Mouse (Mus musculus) limb, embryonic 12.5 days (tissue): ENCODE data around the gene Olfr877. TPM values are rescaled to one million over a fixed set of nuclear protein-coding genes. Genes with fewer than 3 reads are reported as not detected.

Experiments
- ATAC-seq: fragments of 200-750 bp; cut with Nextera tagmentation; 2 replicates; pipeline ENCODE4 v1.8.0; 2017; ENCODE audit warnings: low read depth, moderate TSS enrichment; ENCODE audit not compliant: insufficient number of reproducible peaks, insufficient read depth, low FRiP score, low TSS enrichment
- H3K27ac ChIP-seq: fragments of 300-500 bp; sonication (generic); 2 replicates; pipeline ENCODE4 v1.5.1; 2016; ENCODE audit warnings: mild to moderate bottlenecking, moderate library complexity
- H3K27me3 ChIP-seq: fragments of 300-500 bp; sonication (generic); 2 replicates; pipeline ENCODE4 v1.6.1; 2016; ENCODE audit warnings: mild to moderate bottlenecking, moderate library complexity
- H3K36me3 ChIP-seq: fragments of 300-500 bp; sonication (generic); 2 replicates; pipeline ENCODE4 v1.6.1; 2016; ENCODE audit warnings: mild to moderate bottlenecking, moderate library complexity
- H3K4me1 ChIP-seq: fragments of 300-500 bp; sonication (generic); replicated peaks from 2 replicates; pipeline ENCODE4 v1.6.1; 2016
- H3K4me2 ChIP-seq: fragments of 300-500 bp; sonication (generic); 2 replicates; pipeline ENCODE4 v1.6.1; 2016; ENCODE audit warnings: mild to moderate bottlenecking, moderate library complexity
- H3K4me3 ChIP-seq: fragments of 300-500 bp; sonication (generic); replicated peaks from 2 replicates; pipeline ENCODE4 v1.5.1; 2016; ENCODE audit warnings: mild to moderate bottlenecking
- H3K9ac ChIP-seq: fragments of 300-500 bp; sonication (generic); replicated peaks from 2 replicates; pipeline ENCODE4 v1.6.1; 2016; ENCODE audit warnings: mild to moderate bottlenecking, moderate library complexity
- H3K9me3 ChIP-seq: fragments of 300-500 bp; sonication (generic); 2 replicates; pipeline ENCODE4 v1.6.1; 2016; ENCODE audit warnings: mild to moderate bottlenecking, moderate library complexity
- WGBS: fragments of 180-500 bp; shearing (Covaris S2); methylation state at CpG from one replicate; pipeline ENCODE4 v1.1.7; 2016; 5-methylcytosine and 5-hydroxymethylcytosine counted together
- polyA plus RNA-seq: library from polyadenylated mRNA; unstranded; fragments of >200 nt; fragmentation: Nextera tagmentation; extraction: Ambion mirVana; gene quantifications from 2 replicates; pipeline ENCODE4 v1.2.1, GENCODE M21; 2016

Gene Olfr877
- polyA plus RNA-seq, result not detected in 2 replicates

DNA sequence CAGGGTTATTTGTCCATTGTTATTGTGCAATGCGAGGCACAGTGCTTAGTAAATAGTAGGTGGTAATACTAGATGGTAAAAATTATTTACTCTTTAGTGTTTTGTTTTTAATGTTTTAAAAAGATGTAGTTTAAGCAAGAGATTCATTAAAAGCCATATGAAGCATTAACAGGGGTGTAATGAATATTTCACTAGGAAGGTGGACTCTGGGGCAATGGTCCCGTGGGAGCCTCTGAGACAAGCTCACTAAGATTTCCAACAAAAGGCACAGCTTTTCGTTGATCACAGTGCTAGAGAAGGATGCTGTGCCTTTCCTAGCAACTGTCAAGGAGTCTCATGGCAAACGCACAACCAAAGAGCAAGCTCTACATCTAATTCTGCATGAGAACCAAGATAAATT, at the start of gene Olfr877:
TSS of gene Olfr877 (plus strand) at position 301 of the 400 bp plus-strand sequence.
- Histone ChIP-seq H3K27me3 (no peaks in the 10 kb centered on the region), H3K4me1 (no peaks in the 10 kb centered on the region), H3K9me3 (no peaks in the 10 kb centered on the region), H3K27ac (no peak within 1 kb of the TSS), H3K36me3 (no peaks in the 10 kb centered on the region), H3K9ac (no peak within 1 kb of the TSS), H3K4me3 (no peak within 1 kb of the TSS), H3K4me2 (no peak within 1 kb of the TSS)
- no peak for ATAC-seq
- WGBS, result 73% methylated on average over 4 of the region's 4 CpGs

DNA sequence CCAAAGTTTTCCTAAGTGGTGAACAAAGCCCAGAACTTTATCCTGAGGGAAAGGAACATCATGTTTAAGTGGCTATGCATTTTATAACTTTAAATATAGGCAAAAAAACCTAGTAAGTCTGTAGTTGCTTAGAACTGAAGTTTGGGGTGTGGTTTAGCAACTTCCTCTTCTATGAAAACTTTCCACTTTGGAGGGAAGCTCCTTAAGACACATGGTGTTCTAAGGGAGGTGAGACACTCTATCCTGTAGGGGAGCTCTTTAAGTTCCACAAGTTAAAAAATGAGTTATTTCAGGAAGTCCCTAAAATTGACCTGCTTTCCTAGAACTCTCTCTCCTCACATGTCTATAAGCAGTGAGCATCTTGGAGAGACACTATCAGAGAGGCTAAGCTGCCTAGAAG, 46.8 kb upstream of the Olfr877 start:
- Histone ChIP-seq H3K4me1 (no peaks in the 10 kb centered on the region), H3K4me2 (no peak overlapping the region), H3K9ac (no peak overlapping the region), H3K27me3 (no peaks in the 10 kb centered on the region), H3K4me3 (no peak overlapping the region), H3K36me3 (no peaks in the 10 kb centered on the region), H3K9me3 (no peaks in the 10 kb centered on the region), H3K27ac (no peak overlapping the region)
- no peak for ATAC-seq

DNA sequence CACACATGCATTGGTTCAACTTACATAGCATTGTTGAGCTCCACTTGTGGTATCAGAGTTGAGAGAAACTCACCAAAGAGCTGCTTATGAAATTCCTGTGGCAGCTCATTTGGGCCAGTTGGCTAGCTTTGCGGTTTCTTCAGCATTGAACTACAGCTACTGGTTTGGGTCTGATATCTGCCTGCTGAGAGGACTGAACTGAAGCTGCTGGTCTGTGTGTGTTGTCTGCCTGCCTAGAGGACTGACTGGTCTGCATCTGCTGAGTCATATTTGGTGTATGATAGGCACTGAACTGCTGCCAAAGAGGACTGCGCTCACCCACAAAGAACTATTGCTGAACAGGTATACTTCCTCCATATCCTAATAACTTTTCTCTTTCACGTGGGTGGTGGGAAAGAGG, 45.6 kb upstream of the Olfr877 start:
- ATAC-seq, result no peak
- Histone ChIP-seq H3K4me1 (no peaks in the 10 kb centered on the region), H3K4me3 (no peak overlapping the region), H3K27me3 (no peaks in the 10 kb centered on the region), H3K4me2 (no peak overlapping the region), H3K36me3 (no peaks in the 10 kb centered on the region), H3K9me3 (no peaks in the 10 kb centered on the region), H3K9ac (no peak overlapping the region), H3K27ac (no peak overlapping the region)
- 92% methylated on average over 3 of the region's 3 CpGs for WGBS

DNA sequence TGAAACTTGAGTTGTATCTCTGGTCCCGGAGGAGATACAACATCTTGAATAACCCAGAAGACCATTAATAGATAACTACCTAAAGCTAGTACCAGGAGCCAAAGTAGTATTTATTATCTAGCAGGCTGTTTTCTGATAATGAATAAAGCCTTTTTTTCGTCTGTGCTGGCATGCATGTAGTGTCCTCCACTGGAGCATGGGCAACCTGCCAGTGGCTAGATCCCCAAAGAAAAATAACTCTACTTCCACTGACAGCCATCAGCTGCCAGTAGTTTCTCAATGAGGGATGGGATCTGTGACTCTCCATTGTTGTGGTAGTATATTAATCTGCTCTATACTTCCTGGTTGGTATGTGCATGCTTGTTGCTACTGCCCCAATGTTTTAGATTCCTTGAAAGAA, 45.1 kb upstream of the Olfr877 start:
- Histone ChIP-seq H3K27me3 (no peaks in the 10 kb centered on the region), H3K4me1 (no peaks in the 10 kb centered on the region), H3K36me3 (no peaks in the 10 kb centered on the region), H3K4me2 (no peak overlapping the region), H3K4me3 (no peak overlapping the region), H3K9ac (no peak overlapping the region), H3K9me3 (no peaks in the 10 kb centered on the region), H3K27ac (no peak overlapping the region)
- 88% methylated on average over 2 of the region's 2 CpGs for WGBS
- ATAC-seq, result no peak

DNA sequence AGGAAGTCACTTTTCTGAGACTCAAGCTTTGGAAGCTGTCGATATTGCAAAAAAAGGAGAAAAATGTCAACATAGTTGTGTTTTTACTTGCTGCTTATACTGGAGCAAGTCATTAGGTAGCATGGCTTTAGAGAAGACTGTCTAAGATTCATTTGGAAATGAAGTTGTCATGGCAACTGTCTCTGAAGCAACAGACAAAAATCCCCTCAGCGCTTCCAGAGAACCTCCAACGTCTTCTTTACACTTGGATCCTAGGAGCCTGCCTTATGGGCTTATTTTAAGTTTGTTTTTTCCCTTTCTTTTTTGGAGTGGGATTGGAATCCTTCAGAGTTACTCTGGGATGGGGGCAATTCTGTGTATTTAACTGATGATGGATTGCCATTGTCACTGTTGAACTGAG, 39.4 kb upstream of the Olfr877 start:
- no peaks in the 10 kb centered on the region for H3K9me3 ChIP-seq
- H3K4me3 ChIP-seq, result no peak overlapping the region
- no peaks in the 10 kb centered on the region for H3K27me3 ChIP-seq
- H3K9ac ChIP-seq, result no peak overlapping the region
- H3K4me2 ChIP-seq, result no peak overlapping the region
- ATAC-seq, result no peak
- no peaks in the 10 kb centered on the region for H3K4me1 ChIP-seq
- H3K27ac ChIP-seq, result no peak overlapping the region
- H3K36me3 ChIP-seq, result no peaks in the 10 kb centered on the region
- WGBS, result 91% methylated on average over 3 of the region's 3 CpGs

DNA sequence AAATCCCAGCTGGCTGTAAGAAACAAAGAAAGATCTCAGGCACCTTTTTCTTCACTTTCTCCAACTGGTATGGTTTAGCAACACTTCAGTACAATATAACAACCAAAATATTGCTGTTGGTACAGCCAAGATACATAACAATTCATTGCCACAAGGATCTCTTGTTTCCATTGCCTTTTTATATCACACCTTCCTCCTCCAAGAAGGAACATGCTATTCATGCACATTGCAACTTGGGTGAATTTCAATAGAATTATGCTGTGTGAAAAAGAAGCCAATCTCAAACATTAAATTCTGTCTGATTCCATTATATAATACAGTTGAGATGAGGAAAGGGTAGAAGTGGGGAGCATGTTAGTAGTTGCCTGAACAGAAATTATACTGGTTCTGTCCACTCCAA, 24.2 kb upstream of the Olfr877 start:
- Histone ChIP-seq H3K9me3 (no peaks in the 10 kb centered on the region), H3K27ac (no peak overlapping the region), H3K4me3 (no peak overlapping the region), H3K4me1 (no peaks in the 10 kb centered on the region), H3K27me3 (no peaks in the 10 kb centered on the region), H3K4me2 (no peak overlapping the region), H3K36me3 (no peaks in the 10 kb centered on the region), H3K9ac (no peak overlapping the region)
- ATAC-seq, result no peak

DNA sequence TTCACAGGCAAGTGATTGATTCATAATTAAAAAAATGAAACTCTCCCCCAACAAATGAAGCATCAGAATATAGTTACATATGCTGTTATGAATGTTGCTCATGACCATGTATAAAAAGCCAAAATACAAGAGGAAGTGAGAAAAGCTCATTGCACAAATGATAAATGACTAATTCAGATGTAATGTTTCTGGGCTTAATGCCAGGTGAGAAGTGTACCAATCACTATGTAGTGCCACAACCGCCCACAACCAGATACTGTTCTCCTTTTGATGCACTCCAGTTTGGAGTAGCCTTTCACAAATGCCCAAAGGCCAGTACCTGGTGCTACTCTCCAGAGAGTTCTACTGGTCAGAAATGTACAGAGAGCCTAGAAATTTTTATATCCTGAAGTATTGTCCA, 20.7 kb upstream of the Olfr877 start:
- 91% methylated on average over 1 of the region's 1 CpGs for WGBS
- ATAC-seq, result no peak; the same call in 1 of the 2 replicates
- H3K4me1 ChIP-seq, result no peaks in the 10 kb centered on the region
- H3K9ac ChIP-seq, result no peak overlapping the region
- no peaks in the 10 kb centered on the region for H3K27me3 ChIP-seq
- H3K27ac ChIP-seq, result no peak overlapping the region
- H3K4me2 ChIP-seq, result no peak overlapping the region
- H3K36me3 ChIP-seq, result no peaks in the 10 kb centered on the region
- no peaks in the 10 kb centered on the region for H3K9me3 ChIP-seq
- H3K4me3 ChIP-seq, result no peak overlapping the region

DNA sequence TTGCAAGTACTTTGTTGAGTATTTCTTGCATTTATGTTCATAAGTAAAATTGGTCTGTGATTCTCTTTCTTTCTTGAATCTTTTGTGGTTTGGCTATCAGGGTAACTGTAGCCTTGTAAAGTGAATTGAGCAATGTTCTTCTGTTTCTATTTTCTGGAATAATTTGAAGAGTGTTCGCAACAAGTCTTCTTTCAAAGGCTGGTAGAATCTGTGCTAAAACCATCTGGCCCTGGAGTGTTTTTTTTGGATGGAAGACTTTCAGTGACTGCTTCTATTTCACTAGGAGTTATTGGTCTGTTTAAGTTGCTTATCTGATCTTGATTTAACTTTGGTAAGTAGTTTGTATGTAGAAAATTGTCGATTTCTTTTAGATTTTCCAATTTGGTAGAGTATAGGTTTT, 4.8 kb upstream of the Olfr877 start:
- no peaks in the 10 kb centered on the region for H3K4me1 ChIP-seq
- no peak overlapping the region for H3K4me2 ChIP-seq
- no peak overlapping the region for H3K9ac ChIP-seq
- no peaks in the 10 kb centered on the region for H3K9me3 ChIP-seq
- no peaks in the 10 kb centered on the region for H3K27me3 ChIP-seq
- no peak overlapping the region for H3K27ac ChIP-seq
- H3K4me3 ChIP-seq, result no peak overlapping the region
- WGBS, result 87% methylated on average over 2 of the region's 2 CpGs
- H3K36me3 ChIP-seq, result no peaks in the 10 kb centered on the region
- no peak for ATAC-seq

DNA sequence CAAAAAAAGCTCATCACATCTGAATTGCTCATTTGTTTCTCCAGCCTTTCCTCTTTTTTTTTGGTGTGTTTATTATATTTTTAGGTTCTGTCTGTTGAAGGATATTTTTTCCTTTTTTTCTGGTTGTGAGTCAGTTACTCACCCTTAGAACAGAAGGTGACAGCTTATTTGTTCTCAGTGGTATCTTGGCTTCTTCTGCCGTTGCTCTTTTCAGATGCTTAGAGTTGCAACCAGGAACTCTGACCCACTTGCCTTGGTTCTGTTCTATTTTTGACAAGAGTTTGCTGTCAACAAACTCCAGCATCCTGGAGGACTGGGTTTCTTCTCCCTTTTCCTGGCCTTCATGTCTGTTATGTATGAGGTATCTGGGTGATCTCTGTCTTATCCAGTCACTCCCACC, 9.3 kb downstream of the Olfr877 start:
- Histone ChIP-seq H3K4me3 (no peak overlapping the region), H3K36me3 (no peaks in the 10 kb centered on the region), H3K27ac (no peak overlapping the region), H3K9ac (no peak overlapping the region), H3K9me3 (no peaks in the 10 kb centered on the region), H3K4me2 (no peak overlapping the region), H3K4me1 (no peaks in the 10 kb centered on the region), H3K27me3 (no peaks in the 10 kb centered on the region)
- 76% methylated on average over 1 of the region's 1 CpGs for WGBS
- ATAC-seq, result no peak

DNA sequence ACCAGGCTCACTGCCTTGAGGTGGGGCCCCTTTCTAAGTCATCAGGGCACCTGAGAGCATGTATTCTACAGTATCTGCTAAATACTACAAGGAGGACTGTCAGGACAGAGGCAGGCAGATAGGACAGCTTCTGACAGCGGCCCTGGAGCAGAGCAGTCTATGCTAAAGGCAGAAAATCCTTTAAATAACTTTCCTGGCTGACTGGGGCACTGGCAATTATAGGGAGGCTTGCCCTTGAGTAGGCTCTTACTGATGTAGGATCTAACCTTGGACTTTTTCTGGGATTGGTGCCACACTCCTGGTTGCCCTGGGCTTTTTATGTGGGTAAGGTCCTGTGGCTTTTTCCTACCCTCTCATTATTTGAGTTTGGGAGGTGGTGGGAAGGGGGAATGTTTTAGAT, 16.2 kb downstream of the Olfr877 start:
- Histone ChIP-seq H3K4me3 (no peak overlapping the region), H3K4me1 (no peaks in the 10 kb centered on the region), H3K27me3 (no peaks in the 10 kb centered on the region), H3K36me3 (no peaks in the 10 kb centered on the region), H3K4me2 (no peak overlapping the region), H3K27ac (no peak overlapping the region), H3K9me3 (no peaks in the 10 kb centered on the region), H3K9ac (no peak overlapping the region)
- WGBS, result 76% methylated on average over 1 of the region's 1 CpGs
- no peak for ATAC-seq

DNA sequence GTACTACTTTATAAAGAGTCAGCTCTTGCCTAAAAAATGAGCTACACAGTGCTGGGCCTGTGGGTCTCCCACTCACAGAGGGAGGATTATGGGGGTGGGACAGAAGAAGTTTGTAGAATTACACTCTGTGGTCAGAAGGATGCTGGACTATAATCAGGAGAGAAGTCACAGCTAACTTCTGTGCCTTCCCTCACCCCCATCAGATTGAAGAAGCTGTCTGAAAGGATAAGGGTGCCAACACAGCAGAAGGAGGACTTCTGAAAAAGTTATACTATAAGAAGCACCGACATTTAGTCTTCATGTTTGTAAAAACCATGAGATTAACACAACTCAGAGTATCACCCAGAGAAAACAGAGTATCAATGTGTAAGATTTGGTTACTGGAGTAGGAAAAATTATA, 17.0 kb downstream of the Olfr877 start:
- Histone ChIP-seq H3K27me3 (no peaks in the 10 kb centered on the region), H3K4me2 (no peak overlapping the region), H3K4me1 (no peaks in the 10 kb centered on the region), H3K9me3 (no peaks in the 10 kb centered on the region), H3K36me3 (no peaks in the 10 kb centered on the region), H3K9ac (no peak overlapping the region), H3K27ac (no peak overlapping the region), H3K4me3 (no peak overlapping the region)
- no peak for ATAC-seq
- 82% methylated on average over 1 of the region's 1 CpGs for WGBS

DNA sequence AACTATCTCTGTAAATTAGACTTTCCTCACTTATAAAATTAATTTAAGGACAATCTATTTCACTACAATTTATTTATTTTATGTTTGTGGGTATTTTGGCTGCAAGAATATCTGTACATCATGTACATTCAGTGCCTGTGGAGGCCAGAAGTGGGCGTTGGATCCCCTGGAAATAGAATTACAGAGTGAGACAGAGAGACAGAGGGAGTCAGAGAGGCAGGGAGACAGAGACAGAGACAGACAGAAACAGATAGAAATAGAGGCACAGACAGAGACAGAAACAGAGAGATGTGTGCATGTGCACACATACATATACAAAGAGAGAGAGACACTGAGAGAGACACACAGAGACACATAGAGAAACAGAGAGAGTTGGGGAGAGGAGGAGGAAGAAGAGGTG, 17.5 kb downstream of the Olfr877 start:
- H3K4me3 ChIP-seq, result no peak overlapping the region
- H3K9me3 ChIP-seq, result no peaks in the 10 kb centered on the region
- ATAC-seq, result no peak
- no peaks in the 10 kb centered on the region for H3K4me1 ChIP-seq
- no peak overlapping the region for H3K27ac ChIP-seq
- H3K9ac ChIP-seq, result no peak overlapping the region
- WGBS, result 75% methylated on average over 1 of the region's 1 CpGs
- H3K27me3 ChIP-seq, result no peaks in the 10 kb centered on the region
- no peaks in the 10 kb centered on the region for H3K36me3 ChIP-seq
- H3K4me2 ChIP-seq, result no peak overlapping the region
